Mouse (Mus musculus): ENCODE measurements at regions not wholly inside any gene's neighbourhood (a gene's known extent, or its start where the extent isn't known, plus 50 kb on each side); places are given as distances from the start of the nearest gene placed in this dataset.

DNA sequence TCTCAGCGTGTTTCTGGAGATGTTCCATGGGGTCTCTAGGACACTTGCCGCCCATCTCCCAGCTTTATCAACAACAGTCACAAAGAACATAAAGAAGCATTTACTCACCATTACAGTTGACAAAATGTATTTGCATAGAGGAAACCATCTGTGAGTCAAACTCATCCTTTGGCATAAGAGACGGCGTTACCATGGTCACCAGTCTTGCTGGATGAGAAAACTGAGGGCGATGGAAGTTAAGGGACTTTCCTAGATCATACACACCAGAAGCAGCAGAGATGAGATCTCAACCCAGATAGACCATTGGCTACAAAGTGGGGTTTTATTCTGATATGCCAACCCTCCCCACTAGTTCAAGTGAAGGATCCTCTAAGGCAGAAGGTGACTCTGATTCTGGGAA lies 274.3 kb upstream of the Gm4791 start:
- no peaks in the 10 kb centered on the region for H3K36me3 ChIP-seq (ENCODE audit: control insufficient read depth, insufficient read depth)
- no peak overlapping the region for H3ac ChIP-seq (ENCODE audit: control insufficient read depth, insufficient read length)
- H3K79me2 ChIP-seq (ENCODE audit: control insufficient read depth, insufficient read depth), result no peaks in the 10 kb centered on the region
- TF ChIP-seq POLR2A (IDR thresholded peaks at IDR 0.05; ENCODE audit: insufficient read length, low read depth) (no peak), POLR2AphosphoS2 (IDR thresholded peaks at IDR 0.05; ENCODE audit: insufficient read length, low read depth) (no peak), SRF (IDR thresholded peaks at IDR 0.05; ENCODE audit: control insufficient read depth, insufficient read length, low read depth) (no peak), MAX (IDR thresholded peaks at IDR 0.05; ENCODE audit: low read depth) (no peak), MYOG (IDR thresholded peaks at IDR 0.05; ENCODE audit: control insufficient read depth in 1 of 3, insufficient read depth in 1 of 3, insufficient read length in 2 of 3, low read depth in 2 of 3) (no peak), TCF12 (IDR thresholded peaks at IDR 0.05; ENCODE audit: insufficient read depth, poor library complexity, severe bottlenecking) (no peak), TCF3 (IDR thresholded peaks at IDR 0.05; ENCODE audit: insufficient read length, low read depth) (no peak), E2F4 (IDR thresholded peaks at IDR 0.05; ENCODE audit: insufficient read depth) (no peak), REST (IDR thresholded peaks at IDR 0.05; ENCODE audit: insufficient read depth, insufficient read length) (no peak), CEBPB (IDR thresholded peaks at IDR 0.05; ENCODE audit: insufficient read depth, poor library complexity, severe bottlenecking) (no peak)
- H3K27me3 ChIP-seq (ENCODE audit: control insufficient read depth, insufficient read depth, insufficient read length), result no peaks in the 10 kb centered on the region
- no peak overlapping the region for H3K4me3 ChIP-seq
- no peak overlapping the region for H3K4me2 ChIP-seq (ENCODE audit: low read depth)

DNA sequence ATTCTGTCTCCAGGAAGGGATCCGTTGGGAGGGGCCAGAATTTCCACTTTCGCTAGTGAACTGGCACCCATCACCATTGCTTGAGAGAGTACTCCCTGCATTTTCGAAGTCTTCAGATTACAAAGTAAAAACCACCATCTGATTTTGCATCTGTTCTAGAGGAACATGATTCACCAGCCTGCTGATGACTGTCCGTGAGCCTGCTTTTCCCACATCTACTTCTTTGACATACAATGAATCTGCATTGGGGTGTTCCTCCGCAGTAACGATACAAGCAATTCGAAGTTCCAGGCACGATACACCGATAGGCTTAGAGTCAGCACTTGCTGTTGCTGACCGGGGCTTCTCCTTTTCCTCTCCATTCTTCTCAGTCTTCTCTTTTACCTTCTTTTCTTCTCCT lies 285.1 kb upstream of the Gm4791 start:
- H3K4me2 ChIP-seq (ENCODE audit: low read depth), result no peak overlapping the region
- H3K4me3 ChIP-seq, result no peak overlapping the region
- H3K79me2 ChIP-seq (ENCODE audit: control insufficient read depth, insufficient read depth), result no peaks in the 10 kb centered on the region
- TF ChIP-seq POLR2A (IDR thresholded peaks at IDR 0.05; ENCODE audit: insufficient read length, low read depth) (no peak), TCF3 (IDR thresholded peaks at IDR 0.05; ENCODE audit: insufficient read length, low read depth) (no peak), MYOG (IDR thresholded peaks at IDR 0.05; ENCODE audit: control insufficient read depth in 1 of 3, insufficient read depth in 1 of 3, insufficient read length in 2 of 3, low read depth in 2 of 3) (no peak), CEBPB (IDR thresholded peaks at IDR 0.05; ENCODE audit: insufficient read depth, poor library complexity, severe bottlenecking) (no peak), POLR2AphosphoS2 (IDR thresholded peaks at IDR 0.05; ENCODE audit: insufficient read length, low read depth) (no peak), MYOD1 (IDR thresholded peaks at IDR 0.05; ENCODE audit: control insufficient read depth in 1 of 3, insufficient read length in 2 of 3, low read depth in 2 of 3) (no peak), MAX (IDR thresholded peaks at IDR 0.05; ENCODE audit: low read depth) (no peak), REST (IDR thresholded peaks at IDR 0.05; ENCODE audit: insufficient read depth, insufficient read length) (no peak), SRF (IDR thresholded peaks at IDR 0.05; ENCODE audit: control insufficient read depth, insufficient read length, low read depth) (no peak), USF1 (IDR thresholded peaks at IDR 0.05; ENCODE audit: low read depth) (no peak), TCF12 (IDR thresholded peaks at IDR 0.05; ENCODE audit: insufficient read depth, poor library complexity, severe bottlenecking) (no peak), E2F4 (IDR thresholded peaks at IDR 0.05; ENCODE audit: insufficient read depth) (no peak)
- H3K27me3 ChIP-seq (ENCODE audit: control insufficient read depth, insufficient read depth, insufficient read length), result no peaks in the 10 kb centered on the region
- no peak overlapping the region for H3ac ChIP-seq (ENCODE audit: control insufficient read depth, insufficient read length)
- no peaks in the 10 kb centered on the region for H3K36me3 ChIP-seq (ENCODE audit: control insufficient read depth, insufficient read depth)

DNA sequence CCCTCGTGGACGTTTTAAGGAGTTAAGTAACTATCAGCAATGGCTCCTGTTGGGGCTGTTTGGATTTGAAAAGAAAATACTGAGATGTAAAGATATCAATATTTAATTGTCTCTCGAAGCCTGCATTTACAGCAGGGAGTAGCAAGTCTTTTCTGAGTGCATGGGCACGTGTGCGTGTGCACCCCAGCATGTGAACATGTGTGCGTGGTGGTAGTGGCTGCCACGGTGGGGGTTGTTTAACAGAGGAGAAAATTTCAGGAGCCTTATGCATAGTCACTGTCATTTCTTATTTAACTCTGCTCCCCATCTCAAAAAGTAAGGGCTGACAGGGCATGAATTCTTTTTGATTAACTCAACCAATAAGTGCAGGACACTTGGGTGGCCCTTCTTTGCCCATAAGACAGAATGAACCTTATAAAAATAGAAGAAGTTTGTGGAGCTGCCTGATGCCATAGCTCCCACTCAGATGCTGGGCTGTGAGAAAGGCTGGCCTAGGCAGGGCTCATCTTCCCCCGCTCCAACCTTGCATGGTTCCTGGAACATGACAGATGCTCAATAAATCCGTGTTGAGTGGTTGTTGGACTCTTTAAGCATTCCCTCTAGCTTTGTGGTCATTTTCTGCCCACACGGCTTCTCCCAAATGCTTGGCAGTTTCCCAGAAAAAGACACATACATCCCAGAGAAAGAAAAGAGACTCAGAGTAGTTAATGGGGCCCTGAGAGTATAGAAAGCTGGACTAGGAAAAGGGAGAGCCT lies 294.2 kb upstream of the Gm4791 start:
- H3K36me3 ChIP-seq (ENCODE audit: control insufficient read depth, insufficient read depth), result no peaks in the 10 kb centered on the region
- no peaks in the 10 kb centered on the region for H3K27me3 ChIP-seq (ENCODE audit: control insufficient read depth, insufficient read depth, insufficient read length)
- TF ChIP-seq TCF12 (IDR thresholded peaks at IDR 0.05; ENCODE audit: insufficient read depth, poor library complexity, severe bottlenecking) (no peak), REST (IDR thresholded peaks at IDR 0.05; ENCODE audit: insufficient read depth, insufficient read length) (no peak), MAX (IDR thresholded peaks at IDR 0.05; ENCODE audit: low read depth) (no peak), CEBPB (IDR thresholded peaks at IDR 0.05; ENCODE audit: insufficient read depth, poor library complexity, severe bottlenecking) (no peak), POLR2AphosphoS2 (IDR thresholded peaks at IDR 0.05; ENCODE audit: insufficient read length, low read depth) (no peak), E2F4 (IDR thresholded peaks at IDR 0.05; ENCODE audit: insufficient read depth) (no peak), SRF (IDR thresholded peaks at IDR 0.05; ENCODE audit: control insufficient read depth, insufficient read length, low read depth) (no peak)
- no peak overlapping the region for H3K4me3 ChIP-seq
- H3K4me2 ChIP-seq (ENCODE audit: low read depth), result no peak overlapping the region
- H3ac ChIP-seq (ENCODE audit: control insufficient read depth, insufficient read length), result no peak overlapping the region
- no peaks in the 10 kb centered on the region for H3K79me2 ChIP-seq (ENCODE audit: control insufficient read depth, insufficient read depth)

DNA sequence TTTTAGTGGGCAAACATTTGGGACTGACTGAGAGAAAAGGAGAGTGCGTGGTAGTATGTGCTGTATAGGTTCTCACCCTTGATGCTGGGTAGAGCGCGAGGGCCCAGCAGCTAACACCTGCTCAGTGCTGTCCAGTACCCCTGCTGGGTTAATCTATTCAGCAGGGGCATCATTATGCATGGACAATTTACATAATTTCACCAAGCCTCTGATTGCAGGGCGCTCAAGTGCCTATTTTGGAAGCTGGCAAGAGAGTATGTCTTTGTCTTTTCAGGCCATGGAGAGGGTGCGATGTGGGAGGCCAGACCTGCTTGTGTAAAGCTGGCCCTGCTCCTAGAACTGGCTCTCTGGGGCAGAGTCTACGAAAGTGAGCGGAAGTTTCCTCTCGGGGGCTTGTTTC lies 294.9 kb upstream of the Gm4791 start:
- no peaks in the 10 kb centered on the region for H3K27me3 ChIP-seq (ENCODE audit: control insufficient read depth, insufficient read depth, insufficient read length)

More for the DNA sequence above, 294.9 kb upstream of the Gm4791 start:
- Histone ChIP-seq H3K79me2 (ENCODE audit: control insufficient read depth, insufficient read depth) (no peaks in the 10 kb centered on the region), H3K4me3 (no peak overlapping the region), H3K36me3 (ENCODE audit: control insufficient read depth, insufficient read depth) (no peaks in the 10 kb centered on the region), H3K4me2 (ENCODE audit: low read depth) (no peak overlapping the region), H3ac (ENCODE audit: control insufficient read depth, insufficient read length) (no peak overlapping the region)
- TF ChIP-seq MYOG (IDR thresholded peaks at IDR 0.05; ENCODE audit: control insufficient read depth in 1 of 3, insufficient read depth in 1 of 3, insufficient read length in 2 of 3, low read depth in 2 of 3), result no peak
- TF ChIP-seq REST (IDR thresholded peaks at IDR 0.05; ENCODE audit: insufficient read depth, insufficient read length), result no peak
- TF ChIP-seq TCF3 (IDR thresholded peaks at IDR 0.05; ENCODE audit: insufficient read length, low read depth), result no peak
- TF ChIP-seq MAX (IDR thresholded peaks at IDR 0.05; ENCODE audit: low read depth), result no peak
- TF ChIP-seq MYOD1 (IDR thresholded peaks at IDR 0.05; ENCODE audit: control insufficient read depth in 1 of 3, insufficient read length in 2 of 3, low read depth in 2 of 3), result no peak
- TF ChIP-seq POLR2AphosphoS2 (IDR thresholded peaks at IDR 0.05; ENCODE audit: insufficient read length, low read depth), result no peak
- no peak for TF ChIP-seq POLR2A (IDR thresholded peaks at IDR 0.05; ENCODE audit: insufficient read length, low read depth)
- no peak for TF ChIP-seq E2F4 (IDR thresholded peaks at IDR 0.05; ENCODE audit: insufficient read depth)
- no peak for TF ChIP-seq SRF (IDR thresholded peaks at IDR 0.05; ENCODE audit: control insufficient read depth, insufficient read length, low read depth)
- no peak for TF ChIP-seq TCF12 (IDR thresholded peaks at IDR 0.05; ENCODE audit: insufficient read depth, poor library complexity, severe bottlenecking)
- no peak for TF ChIP-seq USF1 (IDR thresholded peaks at IDR 0.05; ENCODE audit: low read depth)
